Mouse (Mus musculus): ENCODE data around the gene Cdx2.

GRCm38 (mm10) chr5:147260189-147260588 lies 46.9 kb downstream of the Cdx2 start:
- TF ChIP-seq POLR2AphosphoS2 (IDR thresholded peaks at IDR 0.05; ENCODE audit: insufficient read length, low read depth) = no peak
- no peak for TF ChIP-seq POLR2A (IDR thresholded peaks at IDR 0.05; ENCODE audit: insufficient read length, low read depth)
- TF ChIP-seq MYOG (IDR thresholded peaks at IDR 0.05; ENCODE audit: control insufficient read depth in 1 of 3, insufficient read depth in 1 of 3, insufficient read length in 2 of 3, low read depth in 2 of 3) = no peak
- TF ChIP-seq E2F4 (IDR thresholded peaks at IDR 0.05; ENCODE audit: insufficient read depth) = no peak
- no peak for TF ChIP-seq USF1 (IDR thresholded peaks at IDR 0.05; ENCODE audit: low read depth)
